Mouse (Mus musculus) Patski (cell line): ENCODE data around the gene Chrm1. TPM values are rescaled to one million over a fixed set of nuclear protein-coding genes. Genes with fewer than 3 reads are reported as not detected.

Source experiments
- ATAC-seq: fragments of 100-300 bp; one replicate; pipeline ENCODE4 v1.8.0; 2021
- CTCF ChIA-PET: fragments of 350-600 bp; sonication (Branson Sonifier 250); formaldehyde crosslinking; loops from one replicate; lab custom pipeline; 2022; ENCODE audit warnings: inconsistent platforms; lab: Charles Lee
- POLR2A ChIA-PET: fragments of 350-600 bp; sonication (Branson Sonifier 250); formaldehyde crosslinking; loops from one replicate; lab custom pipeline; 2022; ENCODE audit warnings: antibody characterized with exemption, inconsistent platforms; lab: Charles Lee
- DNase-seq: peaks from one replicate; pipeline ENCODE4 v3.0.0-alpha.2; 2011; ENCODE audit warnings: low read depth, low spot score
- H3K27me3 ChIP-seq: fragments of 371-371 bp; one replicate; pipeline ENCODE4 v1.5.1; 2021
- CTCF ChIP-seq: fragments of 100-300 bp; IDR thresholded peaks from one replicate; pipeline ENCODE4 v1.5.1; 2021
- in situ Hi-C: fragments of 300-500 bp; cut with MboI; formaldehyde crosslinking; loops from 3 replicates; pipeline ENCODE4 v1.11.1; 2018; ENCODE audit warnings: low pct_unique_long_range_greater_than_20kb, mixed read lengths
- polyA plus RNA-seq: library from polyadenylated mRNA; unstranded; gene quantifications from one replicate; pipeline ENCODE4 v1.2.3, GENCODE M21; 2021

The Chrm1 gene
- polyA plus RNA-seq, 1 experiment from 2014 or later = 0.01 TPM

DNA sequence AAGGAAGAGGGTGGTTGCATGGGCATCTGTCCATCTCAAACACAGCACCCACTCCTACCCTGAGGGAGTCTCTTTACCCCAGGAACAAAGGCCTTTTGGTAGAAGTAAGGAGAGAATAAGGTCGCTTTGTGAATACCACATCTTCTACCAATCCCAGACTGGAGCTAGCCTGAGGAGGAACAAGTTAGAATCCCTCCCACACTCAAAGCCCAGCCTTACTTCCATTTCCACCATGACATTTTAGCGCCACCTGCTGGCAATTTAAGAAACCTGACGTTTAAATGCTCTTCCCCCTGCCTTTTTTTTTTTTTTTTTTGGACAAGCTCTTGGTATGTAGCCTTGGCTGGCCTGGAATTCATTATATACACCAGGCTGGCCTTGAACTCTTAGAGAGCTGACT, 19.4 kb downstream of the Chrm1 start:
- ChIA-PET POLR2A (interaction anchor here (0.6 to 1.2 kb wide), 2 partner anchors 9 to 31 kb away, joined by 3 to 7 read pairs; no protein-coding TSS in a partner anchor), CTCF (interaction anchor here (0.6 to 2.8 kb wide), 13 partner anchors 9 to 115 kb away, joined by 3 to 41 read pairs (median 4); no protein-coding TSS in a partner anchor)
- ATAC-seq = peak; percentile 58
- no peaks in the 10 kb centered on the region for H3K27me3 ChIP-seq
- peak; percentile 46 for DNase-seq
- in situ Hi-C loops = no loop called here
- TF ChIP-seq CTCF = peak; percentile 83

DNA sequence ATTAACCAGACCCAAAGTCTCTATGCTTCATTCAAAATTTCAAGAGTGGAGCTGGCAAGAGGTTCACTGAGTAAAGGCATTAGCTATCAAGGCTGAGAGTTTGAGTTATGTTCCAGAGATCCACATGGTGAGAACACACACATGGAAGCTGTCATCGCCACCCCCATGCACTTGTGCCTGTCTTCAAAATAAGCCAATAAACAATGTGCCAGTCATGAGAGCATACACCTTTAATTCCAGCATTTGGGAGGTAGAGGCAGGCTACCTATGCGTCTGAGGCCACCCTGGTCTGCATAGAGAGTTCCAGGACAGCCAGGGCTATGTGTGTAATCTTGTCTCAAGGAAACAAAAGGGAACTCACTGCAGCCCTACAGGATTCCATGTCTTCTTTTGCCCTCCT, 20.0 kb downstream of the Chrm1 start:
- H3K27me3 ChIP-seq = no peaks in the 10 kb centered on the region
- POLR2A ChIA-PET = interaction anchor here (0.6 to 1.2 kb wide), 2 partner anchors 8 to 30 kb away, joined by 3 to 7 read pairs; no protein-coding TSS in a partner anchor
- TF ChIP-seq CTCF = no peak
- CTCF ChIA-PET = interaction anchor here (0.9 to 2.8 kb wide), 12 partner anchors 8 to 116 kb away, joined by 3 to 41 read pairs (median 4); no protein-coding TSS in a partner anchor
- in situ Hi-C loops = no loop called here
- DNase-seq = no peak
- no peak for ATAC-seq

DNA sequence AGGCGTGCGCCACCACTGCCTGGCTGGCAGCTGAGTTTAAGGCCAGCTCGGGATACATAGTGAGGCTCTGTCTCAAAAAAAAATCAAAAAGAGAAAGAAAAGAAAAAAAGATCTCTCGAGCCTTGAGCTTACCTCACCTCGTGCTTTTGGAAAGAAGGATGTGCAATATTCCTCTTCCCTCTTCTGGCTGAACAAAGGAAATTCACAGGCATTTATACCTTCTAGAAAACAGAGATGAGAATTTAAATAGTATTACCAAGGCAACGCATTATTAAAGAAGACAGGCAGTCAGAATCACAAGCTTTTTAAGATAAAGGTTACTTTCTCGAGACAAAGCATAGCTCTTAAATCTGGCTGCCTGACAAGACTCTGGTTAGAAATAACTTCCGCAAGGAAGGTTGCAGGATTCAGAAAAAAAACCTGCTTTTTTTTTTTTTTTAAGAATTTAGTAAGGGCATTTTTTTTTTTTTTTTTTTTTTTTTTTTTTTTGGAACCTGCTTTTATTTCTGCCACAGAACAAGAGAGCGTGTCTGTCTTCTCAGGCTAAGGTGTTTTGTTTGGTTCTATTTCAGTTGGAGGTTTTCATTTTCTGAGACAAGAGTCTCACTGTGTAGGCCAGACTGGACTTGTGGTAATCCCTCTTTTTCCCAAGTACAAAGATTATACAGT, 28.4 kb downstream of the Chrm1 start:
- ATAC-seq = no peak
- ChIA-PET CTCF (interaction anchor here (0.8 to 3.2 kb wide), 8 partner anchors 9 to 28 kb away, joined by 3 to 10 read pairs (median 3); no protein-coding TSS in a partner anchor), POLR2A (interaction anchor here (0.6 to 1.6 kb wide), 4 partner anchors 9 to 365 kb away, joined by 3 to 7 read pairs (median 4); no protein-coding TSS in a partner anchor)
- TF ChIP-seq CTCF = no peak
- H3K27me3 ChIP-seq = no peaks in the 10 kb centered on the region
- in situ Hi-C loops = no loop called here
- DNase-seq = no peak

DNA sequence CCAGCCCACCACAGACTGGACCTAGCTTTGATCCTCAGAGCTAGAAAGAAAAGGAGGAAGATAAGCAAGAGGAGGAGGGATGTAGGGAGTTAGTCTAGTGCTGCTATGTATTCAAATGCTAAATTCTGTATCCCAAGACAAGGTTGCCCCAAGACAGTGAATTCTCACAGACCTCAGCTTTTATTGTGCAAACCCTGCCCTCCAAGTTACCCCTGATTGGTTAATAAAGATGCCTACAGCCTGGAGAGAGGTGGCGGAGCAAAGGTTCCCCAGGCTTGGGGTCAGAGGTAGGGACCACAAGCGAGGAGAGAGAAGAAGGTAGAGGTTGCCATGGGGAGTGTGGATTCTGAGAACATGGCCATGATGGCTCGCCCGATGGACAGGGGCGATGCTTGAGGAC, 29.2 kb downstream of the Chrm1 start:
- ATAC-seq = no peak
- in situ Hi-C loops = no loop called here
- H3K27me3 ChIP-seq = no peaks in the 10 kb centered on the region
- no peak for TF ChIP-seq CTCF
- ChIA-PET POLR2A (interaction anchor here (0.6 to 1.0 kb wide), 2 partner anchors 21 to 70 kb away, joined by 3 read pairs; no protein-coding TSS in a partner anchor), CTCF (interaction anchor here (0.8 to 3.2 kb wide), 4 partner anchors 9 to 28 kb away, joined by 3 to 10 read pairs (median 6); no protein-coding TSS in a partner anchor)
- no peak for DNase-seq

DNA sequence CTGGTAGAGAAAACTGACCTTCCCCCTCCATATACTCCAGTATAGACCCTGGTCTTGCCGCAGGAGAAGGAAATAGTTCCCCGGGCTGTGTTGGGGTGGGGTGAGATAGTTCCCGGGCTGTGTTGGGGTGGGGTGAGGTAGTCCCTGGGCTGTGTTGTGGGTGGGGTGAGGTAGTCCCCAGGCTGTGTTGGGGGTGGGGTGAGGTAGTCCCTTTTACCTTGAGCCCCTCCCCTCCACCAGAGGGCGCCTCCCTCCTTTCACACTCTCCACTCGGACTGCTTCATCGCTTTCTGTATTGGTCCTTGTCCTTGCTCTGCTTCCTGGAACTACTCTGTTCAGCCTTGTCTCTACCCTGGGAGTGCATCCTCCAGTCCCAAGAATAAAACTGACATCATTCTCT, 31.7 kb downstream of the Chrm1 start:
- peak; percentile 60 for TF ChIP-seq CTCF
- CTCF ChIA-PET = no interaction called here
- in situ Hi-C loops = no loop called here
- DNase-seq = no peak
- POLR2A ChIA-PET = no interaction called here
- peak; percentile 57 for ATAC-seq
- H3K27me3 ChIP-seq = no peaks in the 10 kb centered on the region

DNA sequence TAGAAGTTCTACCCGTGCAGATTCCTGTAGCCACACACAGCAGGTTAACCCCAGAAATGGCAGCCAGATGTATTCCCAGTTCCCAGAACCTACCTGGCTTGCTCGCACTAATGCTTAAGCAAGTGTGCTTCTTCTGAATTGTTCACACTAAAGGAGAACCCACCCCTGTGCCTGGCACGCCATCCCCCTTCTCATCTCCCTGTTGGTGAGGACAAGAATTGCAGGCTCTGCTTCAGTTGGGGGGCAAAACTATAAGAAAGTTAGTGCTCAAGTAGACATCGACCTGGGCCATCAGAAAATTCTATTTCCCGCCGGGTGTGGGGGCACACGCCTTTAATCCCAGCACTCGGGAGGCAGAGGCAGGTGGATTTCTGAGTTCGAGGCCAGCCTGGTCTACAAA, 36.1 kb downstream of the Chrm1 start:
- DNase-seq (no peak), ATAC-seq (no peak)
- in situ Hi-C loops = loop anchor here (25.0 kb wide), 1 partner anchor 1188 kb away; the partner anchor contains the start of gene Incenp
- no peaks in the 10 kb centered on the region for H3K27me3 ChIP-seq
- TF ChIP-seq CTCF = peak; percentile 14
- ChIA-PET POLR2A (interaction anchor here (1.9 kb wide), 1 partner anchor 14 kb away, joined by 7 read pairs; no protein-coding TSS in a partner anchor), CTCF (interaction anchor here (1.6 to 3.2 kb wide), 2 partner anchors 16 to 19 kb away, joined by 4 to 11 read pairs; no protein-coding TSS in a partner anchor)

DNA sequence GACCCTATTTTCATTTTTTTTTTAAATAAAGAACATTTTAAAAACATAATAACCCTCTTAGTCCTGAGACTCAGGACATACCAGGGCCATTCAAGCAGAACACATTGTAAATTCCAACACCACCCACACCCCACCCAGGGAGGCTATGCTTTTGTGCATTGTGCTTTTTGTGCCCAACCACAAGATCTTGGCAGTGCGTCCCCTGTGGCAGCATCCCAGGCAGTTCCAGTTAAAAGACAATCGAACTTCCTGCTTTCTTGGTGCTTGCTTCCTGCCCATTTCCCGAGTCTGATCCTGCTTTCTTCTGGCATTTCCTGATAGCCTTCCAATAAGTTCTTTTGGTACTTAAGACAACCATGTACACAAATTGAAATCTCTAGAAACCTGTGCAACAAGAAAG, 38.9 kb downstream of the Chrm1 start:
- DNase-seq (peak; percentile 89), ATAC-seq (peak; percentile 81)
- ChIA-PET POLR2A (interaction anchor here (1.2 to 3.3 kb wide), 3 partner anchors 8 to 20 kb away, joined by 3 to 19 read pairs (median 8); no protein-coding TSS in a partner anchor), CTCF (no interaction called here)
- peak; percentile 47 for TF ChIP-seq CTCF
- in situ Hi-C loops = loop anchor here (25.0 kb wide), 1 partner anchor 1185 kb away; the partner anchor contains the start of gene Incenp
- no peaks in the 10 kb centered on the region for H3K27me3 ChIP-seq

DNA sequence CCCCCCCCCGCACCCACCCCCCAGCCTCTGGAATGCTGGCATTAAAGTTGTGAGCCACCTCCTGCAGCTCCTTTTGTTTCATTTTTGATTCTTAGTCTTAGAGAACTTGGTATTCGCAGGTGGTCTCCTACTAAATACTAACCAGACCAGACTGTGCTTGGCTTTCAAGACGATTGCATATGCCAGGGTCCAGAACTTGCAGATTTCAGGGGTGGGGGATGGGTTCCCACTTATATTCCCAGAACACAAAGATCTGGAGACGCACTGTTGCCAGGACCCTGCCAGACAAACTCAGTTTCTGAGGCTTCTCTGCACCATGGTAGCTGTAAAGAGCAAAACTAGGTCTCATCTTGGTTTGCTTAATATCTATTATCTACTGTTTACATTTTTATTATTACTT, 40.0 kb downstream of the Chrm1 start:
- TF ChIP-seq CTCF = no peak
- DNase-seq (no peak), ATAC-seq (no peak)
- POLR2A ChIA-PET = interaction anchor here (1.2 to 3.3 kb wide), 2 partner anchors 11 to 19 kb away, joined by 8 to 19 read pairs; no protein-coding TSS in a partner anchor
- H3K27me3 ChIP-seq = no peaks in the 10 kb centered on the region
- in situ Hi-C loops = loop anchor here (25.0 kb wide), 1 partner anchor 1184 kb away; the partner anchor contains the start of gene Incenp
- CTCF ChIA-PET = interaction anchor here (0.9 to 1.9 kb wide), 2 partner anchors 10 to 15 kb away, joined by 3 to 15 read pairs; no protein-coding TSS in a partner anchor

DNA sequence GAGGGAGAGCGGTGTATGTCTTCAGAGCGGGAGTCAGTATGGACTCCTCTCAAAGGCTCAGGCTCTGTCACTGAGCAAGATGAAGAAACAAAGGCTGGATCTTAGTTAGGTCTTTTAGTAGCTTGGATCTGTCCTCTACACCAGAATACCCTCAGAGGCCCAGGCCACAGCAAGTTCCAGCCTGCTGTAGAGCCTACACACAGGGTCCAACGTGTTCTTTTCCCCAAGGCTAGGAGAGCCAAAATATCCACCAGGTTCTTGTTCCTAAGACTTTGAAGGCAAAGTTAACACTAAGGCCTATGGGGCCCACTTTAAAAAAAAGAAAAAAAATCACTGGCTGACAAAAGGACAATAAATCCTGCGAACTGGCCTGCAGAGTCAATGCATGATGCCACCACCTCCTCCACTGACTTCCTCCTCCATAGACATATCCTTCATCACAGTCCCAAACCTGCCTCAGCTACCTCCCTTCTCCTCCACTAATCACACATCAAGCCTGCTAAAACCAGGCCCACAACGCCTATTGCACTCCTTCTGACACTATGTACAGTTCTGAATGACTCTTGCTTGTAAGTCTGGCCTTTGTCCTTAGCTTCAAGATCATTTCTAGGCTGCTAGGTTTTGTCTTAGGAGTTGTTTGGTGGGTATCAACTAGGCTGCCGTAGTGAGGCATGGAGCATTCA, 41.6 kb downstream of the Chrm1 start:
- TF ChIP-seq CTCF = no peak
- ChIA-PET CTCF (interaction anchor here (0.7 to 1.9 kb wide), 2 partner anchors 9 to 13 kb away, joined by 3 to 15 read pairs; no protein-coding TSS in a partner anchor), POLR2A (interaction anchor here (3.3 kb wide), 1 partner anchor 9 kb away, joined by 19 read pairs; no protein-coding TSS in a partner anchor)
- ATAC-seq (no peak), DNase-seq (no peak)
- no peaks in the 10 kb centered on the region for H3K27me3 ChIP-seq
- in situ Hi-C loops = loop anchor here (25.0 kb wide), 1 partner anchor 1182 kb away; the partner anchor contains the start of gene Incenp

DNA sequence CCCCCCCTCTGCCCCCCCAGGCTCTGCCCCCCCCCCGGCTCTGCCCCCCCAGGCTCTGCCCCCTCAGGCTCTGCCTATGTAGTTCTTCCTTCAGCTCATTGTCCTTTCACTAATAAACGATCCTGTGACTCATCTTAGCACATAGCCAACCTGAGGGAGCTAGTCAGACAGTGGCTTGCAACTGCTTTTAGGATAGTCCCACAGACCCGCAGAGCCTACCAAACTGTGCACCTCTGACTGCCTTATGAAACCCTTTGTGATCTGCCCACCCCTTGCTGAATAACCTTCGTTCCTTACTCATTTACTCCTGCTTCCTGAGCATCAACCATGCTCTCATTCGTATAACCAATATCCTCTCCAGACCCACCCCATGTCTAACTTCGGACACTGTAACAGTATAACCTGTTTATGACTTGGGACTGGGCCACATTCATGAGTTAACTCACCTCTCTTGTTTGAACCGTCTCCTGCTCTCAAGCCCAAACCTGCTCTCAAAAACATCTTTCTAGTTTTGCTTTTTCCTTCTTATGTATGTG, 42.6 kb downstream of the Chrm1 start:
- ATAC-seq (peak; percentile 7), DNase-seq (no peak)
- ChIA-PET POLR2A (no interaction called here), CTCF (interaction anchor here (1.1 kb wide), 1 partner anchor 12 kb away, joined by 3 read pairs; no protein-coding TSS in a partner anchor)
- no peaks in the 10 kb centered on the region for H3K27me3 ChIP-seq
- in situ Hi-C loops = loop anchor here (25.0 kb wide), 1 partner anchor 1181 kb away; the partner anchor contains the start of gene Incenp
- no peak for TF ChIP-seq CTCF
